Mouse (Mus musculus) megakaryocyte, embryonic 14.5 days (primary cell): ENCODE measurements around the gene Tsg101.

Experiments
- FLI1 ChIP-seq: IDR thresholded peaks from 2 replicates; pipeline ENCODE4 v1.6.1; 2012; ENCODE audit warnings: low read length, inconsistent platforms, mixed read lengths
- GATA1 ChIP-seq: IDR thresholded peaks from 3 replicates; pipeline ENCODE4 v1.6.1; 2012; ENCODE audit warnings: mixed read lengths, low read length, inconsistent platforms, borderline replicate concordance

DNA sequence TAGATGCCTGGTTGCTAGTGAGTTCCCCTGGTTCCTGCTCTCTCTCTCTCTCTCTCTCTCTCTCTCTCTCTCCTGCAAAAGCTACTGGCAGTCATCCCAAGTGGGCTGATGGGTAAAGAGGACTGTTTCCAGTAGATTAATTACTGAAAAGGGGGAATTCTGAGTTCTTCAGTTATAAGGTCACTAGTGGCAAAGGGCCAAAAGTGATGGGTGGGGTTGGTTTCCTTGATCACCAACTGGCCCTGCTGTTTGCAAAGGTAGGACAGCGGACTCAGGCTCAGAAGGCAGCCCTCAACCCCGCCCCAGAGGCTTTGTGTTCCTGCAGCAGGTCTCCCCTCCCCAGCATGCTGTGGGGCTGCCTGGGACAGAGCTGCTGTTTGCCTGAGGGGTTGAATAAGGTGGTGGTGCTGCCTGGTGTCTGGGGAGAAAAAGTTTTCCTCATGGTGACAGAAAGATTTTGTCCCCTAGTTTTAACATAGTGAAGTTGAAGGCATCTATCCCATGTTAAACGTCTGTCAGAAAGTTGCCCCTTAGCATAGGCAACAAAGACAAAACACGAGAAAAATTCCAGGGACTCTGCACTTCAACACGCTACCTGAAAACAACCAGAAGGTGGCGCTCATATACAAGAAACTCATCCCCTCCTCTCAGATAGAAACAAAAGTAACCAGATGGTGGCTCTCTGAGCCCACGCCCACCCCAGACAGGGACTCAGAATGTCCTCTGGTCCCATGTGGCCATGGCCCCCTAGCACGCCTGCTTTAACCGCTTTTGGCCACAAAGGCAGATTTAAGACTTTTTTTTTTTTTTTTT lies 43.2 kb upstream of the Tsg101 start:
- no peak for TF ChIP-seq FLI1
- no peak for TF ChIP-seq GATA1
